Mouse (Mus musculus): ENCODE measurements around the gene Mst1. TPM values are rescaled to one million over a fixed set of nuclear protein-coding genes. Genes with fewer than 3 reads are reported as not detected.

Gene Mst1
- polyA plus RNA-seq, 1 experiment from 2014 or later, result 9.7 TPM

- DNase-seq (ENCODE audit: low spot score) (no peak), ATAC-seq (replicated peaks; ENCODE audit: low FRiP score) (no peak)
- Histone ChIP-seq H3K36me3 (ENCODE audit: control insufficient read depth, insufficient read depth, low read length) (no peaks in the 10 kb centered on the region), H3K4me1 (replicated peaks; ENCODE audit: control insufficient read depth, insufficient read depth, low read length) (peaks cover 18% of the 10 kb centered on the region), H3K4me2 (no peak overlapping the region), H3K27me3 (replicated peaks; ENCODE audit: control insufficient read depth, insufficient read depth, low read length) (peaks cover 29% of the 10 kb centered on the region), H3K9me3 (ENCODE audit: control insufficient read depth, low read length) (no peaks in the 10 kb centered on the region), H3K4me3 (ENCODE audit: low read depth, low read length) (no peak overlapping the region), H3K9ac (ENCODE audit: low read depth, low read length) (no peak overlapping the region), H3K27ac (ENCODE audit: low read depth, low read length) (no peak overlapping the region)
- 62% methylated on average over 43 of the region's 43 CpGs for WGBS
These were observed 35.2 kb downstream of the Mst1 start for GRCm38 (mm10) chr9:108115290-108116077.

GRCm38 (mm10) chr9:108117143-108117542 lies 36.9 kb downstream of the Mst1 start:
- peaks cover 11% of the 10 kb centered on the region; the same call in 1 of the 2 replicates for H3K4me1 ChIP-seq (replicated peaks; ENCODE audit: control insufficient read depth, insufficient read depth, low read length)
- no peak overlapping the region for H3K4me2 ChIP-seq
- ATAC-seq (replicated peaks; ENCODE audit: low FRiP score) (no peak), DNase-seq (ENCODE audit: low spot score) (no peak)
- no peaks in the 10 kb centered on the region for H3K9me3 ChIP-seq (ENCODE audit: control insufficient read depth, low read length)
- no peak overlapping the region for H3K4me3 ChIP-seq (ENCODE audit: low read depth, low read length)
- no peaks in the 10 kb centered on the region for H3K36me3 ChIP-seq (ENCODE audit: control insufficient read depth, insufficient read depth, low read length)
- peaks cover 22% of the 10 kb centered on the region for H3K27me3 ChIP-seq (replicated peaks; ENCODE audit: control insufficient read depth, insufficient read depth, low read length)
- WGBS, result 70% methylated on average over 4 of the region's 4 CpGs
- H3K9ac ChIP-seq (ENCODE audit: low read depth, low read length), result no peak overlapping the region
- no peak overlapping the region for H3K27ac ChIP-seq (ENCODE audit: low read depth, low read length)

- H3K9me3 ChIP-seq (ENCODE audit: control insufficient read depth, low read length), result no peaks in the 10 kb centered on the region
- no peak overlapping the region for H3K9ac ChIP-seq (ENCODE audit: low read depth, low read length)
- no peak overlapping the region for H3K4me2 ChIP-seq
- H3K4me1 ChIP-seq (replicated peaks; ENCODE audit: control insufficient read depth, insufficient read depth, low read length), result peaks cover 11% of the 10 kb centered on the region; the same call in 1 of the 2 replicates
- ATAC-seq (replicated peaks; ENCODE audit: low FRiP score) (no peak), DNase-seq (ENCODE audit: low spot score) (no peak)
- no peaks in the 10 kb centered on the region for H3K36me3 ChIP-seq (ENCODE audit: control insufficient read depth, insufficient read depth, low read length)
- 37% methylated on average over 8 of the region's 11 CpGs for WGBS
- no peak overlapping the region for H3K27ac ChIP-seq (ENCODE audit: low read depth, low read length)
- peaks cover 13% of the 10 kb centered on the region for H3K27me3 ChIP-seq (replicated peaks; ENCODE audit: control insufficient read depth, insufficient read depth, low read length)
- no peak overlapping the region for H3K4me3 ChIP-seq (ENCODE audit: low read depth, low read length)
These were observed 39.7 kb downstream of the Mst1 start for GRCm38 (mm10) chr9:108119891-108120411.

GRCm38 (mm10) chr9:108120671-108121070 lies 40.4 kb downstream of the Mst1 start:
- no peak for DNase-seq (ENCODE audit: low spot score)
- H3K27me3 ChIP-seq (replicated peaks; ENCODE audit: control insufficient read depth, insufficient read depth, low read length), result peaks cover 7% of the 10 kb centered on the region
- 83% methylated on average over 8 of the region's 8 CpGs for WGBS
- no peak overlapping the region for H3K27ac ChIP-seq (ENCODE audit: low read depth, low read length)
- peaks cover 11% of the 10 kb centered on the region; the same call in 1 of the 2 replicates for H3K4me1 ChIP-seq (replicated peaks; ENCODE audit: control insufficient read depth, insufficient read depth, low read length)
- H3K9me3 ChIP-seq (ENCODE audit: control insufficient read depth, low read length), result no peaks in the 10 kb centered on the region
- H3K4me3 ChIP-seq (ENCODE audit: low read depth, low read length), result no peak overlapping the region
- no peak overlapping the region for H3K4me2 ChIP-seq
- no peaks in the 10 kb centered on the region for H3K36me3 ChIP-seq (ENCODE audit: control insufficient read depth, insufficient read depth, low read length)
- no peak overlapping the region for H3K9ac ChIP-seq (ENCODE audit: low read depth, low read length)
- ATAC-seq (replicated peaks; ENCODE audit: low FRiP score), result no peak

- Histone ChIP-seq H3K9ac (ENCODE audit: low read depth, low read length) (no peak overlapping the region), H3K36me3 (ENCODE audit: control insufficient read depth, insufficient read depth, low read length) (no peaks in the 10 kb centered on the region), H3K27me3 (replicated peaks; ENCODE audit: control insufficient read depth, insufficient read depth, low read length) (peaks cover under 1% of the 10 kb centered on the region; the same call in 1 of the 2 replicates), H3K9me3 (ENCODE audit: control insufficient read depth, low read length) (no peaks in the 10 kb centered on the region), H3K4me1 (replicated peaks; ENCODE audit: control insufficient read depth, insufficient read depth, low read length) (peaks cover 11% of the 10 kb centered on the region; the same call in 1 of the 2 replicates), H3K4me3 (ENCODE audit: low read depth, low read length) (no peak overlapping the region), H3K4me2 (no peak overlapping the region), H3K27ac (ENCODE audit: low read depth, low read length) (no peak overlapping the region)
- DNase-seq (ENCODE audit: low spot score), result no peak
- ATAC-seq (replicated peaks; ENCODE audit: low FRiP score), result no peak
- 87% methylated on average over 10 of the region's 10 CpGs for WGBS
These were observed 41.1 kb downstream of the Mst1 start for GRCm38 (mm10) chr9:108121170-108121969.

GRCm38 (mm10) chr9:108123916-108124315 lies 43.7 kb downstream of the Mst1 start:
- no peaks in the 10 kb centered on the region for H3K36me3 ChIP-seq (ENCODE audit: control insufficient read depth, insufficient read depth, low read length)
- H3K27me3 ChIP-seq (replicated peaks; ENCODE audit: control insufficient read depth, insufficient read depth, low read length), result no peaks in the 10 kb centered on the region; the same call in 1 of the 2 replicates
- H3K9me3 ChIP-seq (ENCODE audit: control insufficient read depth, low read length), result no peaks in the 10 kb centered on the region
- ATAC-seq (replicated peaks; ENCODE audit: low FRiP score) (no peak), DNase-seq (ENCODE audit: low spot score) (no peak)
- no peak overlapping the region for H3K4me2 ChIP-seq
- no peak overlapping the region for H3K9ac ChIP-seq (ENCODE audit: low read depth, low read length)
- H3K27ac ChIP-seq (ENCODE audit: low read depth, low read length), result no peak overlapping the region
- H3K4me1 ChIP-seq (replicated peaks; ENCODE audit: control insufficient read depth, insufficient read depth, low read length), result 0 out of 2 replicates have a peak, but pooled peaks cover 11% of the 10 kb centered on the region
- WGBS, result 79% methylated on average over 4 of the region's 4 CpGs
- no peak overlapping the region for H3K4me3 ChIP-seq (ENCODE audit: low read depth, low read length)

GRCm38 (mm10) chr9:108125731-108126130 lies 45.5 kb downstream of the Mst1 start:
- 83% methylated on average over 8 of the region's 8 CpGs for WGBS
- Histone ChIP-seq H3K9ac (ENCODE audit: low read depth, low read length) (no peak overlapping the region), H3K36me3 (ENCODE audit: control insufficient read depth, insufficient read depth, low read length) (no peaks in the 10 kb centered on the region), H3K27me3 (replicated peaks; ENCODE audit: control insufficient read depth, insufficient read depth, low read length) (peaks cover 3% of the 10 kb centered on the region; the same call in 1 of the 2 replicates), H3K9me3 (ENCODE audit: control insufficient read depth, low read length) (no peaks in the 10 kb centered on the region), H3K4me1 (replicated peaks; ENCODE audit: control insufficient read depth, insufficient read depth, low read length) (no peaks in the 10 kb centered on the region), H3K4me3 (ENCODE audit: low read depth, low read length) (no peak overlapping the region), H3K27ac (ENCODE audit: low read depth, low read length) (no peak overlapping the region), H3K4me2 (no peak overlapping the region)
- ATAC-seq (replicated peaks; ENCODE audit: low FRiP score) (no peak), DNase-seq (ENCODE audit: low spot score) (no peak)

GRCm38 (mm10) chr9:108126436-108127180 lies 46.4 kb downstream of the Mst1 start:
- H3K9ac ChIP-seq (ENCODE audit: low read depth, low read length), result no peak overlapping the region
- 79% methylated on average over 17 of the region's 17 CpGs for WGBS
- ATAC-seq (replicated peaks; ENCODE audit: low FRiP score), result no peak
- H3K4me3 ChIP-seq (ENCODE audit: low read depth, low read length), result no peak overlapping the region
- no peaks in the 10 kb centered on the region for H3K9me3 ChIP-seq (ENCODE audit: control insufficient read depth, low read length)
- H3K27ac ChIP-seq (ENCODE audit: low read depth, low read length), result no peak overlapping the region
- no peaks in the 10 kb centered on the region for H3K4me1 ChIP-seq (replicated peaks; ENCODE audit: control insufficient read depth, insufficient read depth, low read length)
- DNase-seq (ENCODE audit: low spot score), result no peak
- no peak overlapping the region for H3K4me2 ChIP-seq
- peaks cover 3% of the 10 kb centered on the region; the same call in 1 of the 2 replicates for H3K27me3 ChIP-seq (replicated peaks; ENCODE audit: control insufficient read depth, insufficient read depth, low read length)
- no peaks in the 10 kb centered on the region for H3K36me3 ChIP-seq (ENCODE audit: control insufficient read depth, insufficient read depth, low read length)
